27 mouse cellular contexts compared by ENCODE assay signal in the genomic region with DNA sequence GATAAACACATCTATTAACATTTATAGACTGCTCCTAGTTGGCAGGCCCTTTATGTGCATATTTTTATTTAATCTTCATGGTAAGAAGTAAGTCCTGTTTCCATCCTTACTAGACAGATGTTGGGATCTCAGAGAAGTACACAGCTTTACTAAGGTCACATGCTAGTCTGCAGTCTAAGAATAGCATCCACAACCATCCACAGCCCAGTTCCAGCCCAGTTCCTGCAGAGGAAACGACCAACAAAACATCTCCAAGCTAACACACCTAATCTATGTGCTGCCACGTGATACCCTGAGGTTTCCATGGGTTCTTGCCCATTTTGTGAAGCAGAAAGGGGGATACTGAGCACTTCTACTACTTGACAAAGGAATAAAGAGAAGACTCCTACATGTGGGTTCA. TPM values are rescaled to one million over a fixed set of nuclear protein-coding genes. Genes with fewer than 3 reads are reported as not detected.
"Had no signal": no experiment of that assay in that cellular context is flagged by ENCODE, and none has a peak within 500 bp of the region (broad histone marks: within the 10 kb centered on the region; RNA-seq: fewer than 3 reads in every experiment).

No protein-coding gene starts in this region.

- H3K4me2 ChIP-seq: heart, embryonic 12.5 days; hindbrain, embryonic 12.5 days; hindbrain, embryonic 14.5 days; intestine, embryonic 15.5 days; limb, embryonic 12.5 days; liver, embryonic 11.5 days; liver, embryonic 13.5 days; liver, embryonic 15.5 days had no signal

- DNase-seq: gastrocnemius, adult 2 months; gastrocnemius, postnatal 10 days; gastrocnemius, postnatal 25 days; heart, postnatal 14 days; kidney, adult 18-20 months; kidney, adult 8-10 months; kidney, postnatal 10 days; kidney, postnatal 25 days; kidney, postnatal 4 days; liver; liver, embryonic 13.5 days; liver, postnatal 0 days had no signal

- ATAC-seq: hindbrain, embryonic 16.5 days; inflammation-experienced regulatory T-cells, adult 6 months; intestine, embryonic 15.5 days; intestine, postnatal 0 days; liver, postnatal 0 days had no signal

- H3K4me3 ChIP-seq: gastrocnemius, adult 2 months; heart, embryonic 12.5 days; hindbrain, embryonic 10.5 days; hindbrain, embryonic 12.5 days; intestine, embryonic 15.5 days; layer of hippocampus, adult 2 months; left cerebral cortex, adult 2 months; limb, embryonic 10.5 days; limb, embryonic 12.5 days; liver, embryonic 13.5 days; liver, embryonic 15.5 days had no signal

- H3K36me3 ChIP-seq: heart, embryonic 12.5 days; hindbrain, embryonic 10.5 days; hindbrain, embryonic 12.5 days; intestine, embryonic 15.5 days; limb, embryonic 10.5 days; limb, embryonic 12.5 days; liver, embryonic 13.5 days; liver, embryonic 15.5 days had no signal

- H3K27me3 ChIP-seq: hindbrain, embryonic 12.5 days; intestine, embryonic 15.5 days; limb, embryonic 12.5 days; liver, embryonic 13.5 days; liver, embryonic 15.5 days had no signal

- H3K27ac ChIP-seq: gastrocnemius, adult 2 months; hindbrain, embryonic 10.5 days; hindbrain, embryonic 12.5 days; hindbrain, embryonic 14.5 days; intestine, embryonic 15.5 days; layer of hippocampus, adult 2 months; left cerebral cortex, adult 2 months; limb, embryonic 10.5 days; limb, embryonic 12.5 days; liver, embryonic 13.5 days; liver, embryonic 15.5 days had no signal

- H3K9ac ChIP-seq: heart, embryonic 12.5 days; hindbrain, embryonic 12.5 days; hindbrain, embryonic 14.5 days; intestine, embryonic 15.5 days; limb, embryonic 12.5 days; liver, embryonic 13.5 days; liver, embryonic 15.5 days; liver, postnatal 0 days had no signal

- H3K4me1 ChIP-seq: hindbrain, embryonic 10.5 days; hindbrain, embryonic 12.5 days; intestine, embryonic 15.5 days; limb, embryonic 10.5 days; limb, embryonic 12.5 days; liver, embryonic 13.5 days; liver, embryonic 15.5 days had no signal

- H3K9me3 ChIP-seq: heart, embryonic 12.5 days; hindbrain, embryonic 10.5 days; hindbrain, embryonic 12.5 days; intestine, embryonic 15.5 days; limb, embryonic 10.5 days; limb, embryonic 12.5 days; liver, embryonic 13.5 days; liver, embryonic 15.5 days had no signal

RNA-seq across cellular contexts. Expression of a gene that starts 13.5 kb away (rescaled TPM):
- total RNA-seq: granulocyte monocyte progenitor cell, adult 5-6 weeks had no signal
